Mouse (Mus musculus) monocyte, adult 59 days (primary cell): ENCODE results near the gene Tmem161b. TPM values are rescaled to one million over a fixed set of nuclear protein-coding genes. Genes with fewer than 3 reads are reported as not detected.

Experiments
- total RNA-seq, 2 experiments: library from RNA; stranded (reverse); gene quantifications; one replicate each; pipeline ENCODE4 v1.2.4; 2023

Gene Tmem161b
- total RNA-seq, result 10 to 100 TPM; 21.2 to 27.2 TPM

GRCm38 (mm10) chr13:84221820-84222681, at the start of gene Tmem161b:
Tmem161b (plus strand) TSS chr13:84222296.

